In genomic region chr1:159182031-159182430, GRCm38 (mm10) we compare ENCODE assay signal across 36 mouse cellular contexts.
"Had no signal": no experiment of that assay in that cellular context is flagged by ENCODE, and none has a peak within 500 bp of the region (broad histone marks: within the 10 kb centered on the region; RNA-seq: fewer than 3 reads in every experiment).

No protein-coding gene starts in this region.

- ATAC-seq: hindbrain, embryonic 16.5 days; hindbrain, postnatal 0 days; inflammation-experienced regulatory T-cells, adult 6 months; intestine, embryonic 15.5 days; intestine, embryonic 16.5 days; intestine, postnatal 0 days had no signal

- H3K27me3 ChIP-seq: heart, embryonic 12.5 days; heart, embryonic 13.5 days; heart, embryonic 15.5 days; hindbrain, embryonic 12.5 days; hindbrain, embryonic 13.5 days; hindbrain, embryonic 15.5 days; intestine, embryonic 15.5 days; kidney, embryonic 15.5 days had no signal

- H3K9me3 ChIP-seq: heart, embryonic 10.5 days; heart, embryonic 12.5 days; heart, embryonic 13.5 days; heart, embryonic 15.5 days; hindbrain, embryonic 10.5 days; hindbrain, embryonic 12.5 days; hindbrain, embryonic 13.5 days; hindbrain, embryonic 15.5 days; intestine, embryonic 15.5 days; kidney, embryonic 15.5 days had no signal

- H3K4me3 ChIP-seq: heart, embryonic 10.5 days; heart, embryonic 12.5 days; heart, embryonic 13.5 days; heart, embryonic 15.5 days; hindbrain, embryonic 10.5 days; hindbrain, embryonic 12.5 days; hindbrain, embryonic 13.5 days; hindbrain, embryonic 15.5 days; intestine, embryonic 15.5 days; kidney, embryonic 15.5 days; layer of hippocampus, adult 2 months; left cerebral cortex, adult 2 months had no signal

- H3K4me1 ChIP-seq: heart, embryonic 10.5 days; heart, embryonic 12.5 days; heart, embryonic 13.5 days; heart, embryonic 15.5 days; hindbrain, embryonic 10.5 days; hindbrain, embryonic 12.5 days; hindbrain, embryonic 13.5 days; hindbrain, embryonic 15.5 days; intestine, embryonic 15.5 days; kidney, embryonic 15.5 days had no signal

- H3K27ac ChIP-seq: heart, embryonic 10.5 days; heart, embryonic 13.5 days; heart, embryonic 15.5 days; hindbrain, embryonic 10.5 days; hindbrain, embryonic 12.5 days; hindbrain, embryonic 13.5 days; hindbrain, embryonic 14.5 days; hindbrain, embryonic 15.5 days; hindbrain, postnatal 0 days; intestine, embryonic 15.5 days; kidney, embryonic 15.5 days; kidney, postnatal 0 days; layer of hippocampus, adult 2 months; left cerebral cortex, adult 2 months had no signal

- H3K36me3 ChIP-seq: heart, embryonic 10.5 days; heart, embryonic 12.5 days; heart, embryonic 13.5 days; heart, embryonic 15.5 days; hindbrain, embryonic 10.5 days; hindbrain, embryonic 12.5 days; hindbrain, embryonic 13.5 days; hindbrain, embryonic 15.5 days; intestine, embryonic 15.5 days; kidney, embryonic 15.5 days had no signal

- DNase-seq: heart, postnatal 10 days; heart, postnatal 14 days; heart, postnatal 36 days; heart, postnatal 4 days; kidney, adult 11 months; kidney, adult 18-20 months; kidney, adult 2 months; kidney, adult 8-10 months; kidney, adult 9 months; kidney, postnatal 10 days; kidney, postnatal 14 days; kidney, postnatal 25 days; kidney, postnatal 36 days; kidney, postnatal 4 days; layer of hippocampus, adult 9-11 months; layer of hippocampus, postnatal 36 days had no signal

- H3K4me2 ChIP-seq: heart, embryonic 11.5 days; heart, embryonic 12.5 days; heart, embryonic 13.5 days; heart, embryonic 15.5 days; hindbrain, embryonic 12.5 days; hindbrain, embryonic 13.5 days; hindbrain, embryonic 14.5 days; hindbrain, embryonic 15.5 days; intestine, embryonic 15.5 days; kidney, embryonic 15.5 days had no signal

- H3K9ac ChIP-seq: heart, embryonic 12.5 days; heart, embryonic 13.5 days; heart, embryonic 15.5 days; hindbrain, embryonic 12.5 days; hindbrain, embryonic 13.5 days; hindbrain, embryonic 14.5 days; hindbrain, embryonic 15.5 days; intestine, embryonic 15.5 days; kidney, embryonic 15.5 days had no signal
